Mouse (Mus musculus) liver, adult (tissue): ENCODE data around the gene Megf6.

Experiments used
- GATA4 ChIP-seq: IDR thresholded peaks from 2 replicates; pipeline ENCODE4 v1.6.1; 2014; ENCODE audit warnings: mild to moderate bottlenecking, low read length; ENCODE audit not compliant: insufficient replicate concordance

The Megf6 gene

DNA sequence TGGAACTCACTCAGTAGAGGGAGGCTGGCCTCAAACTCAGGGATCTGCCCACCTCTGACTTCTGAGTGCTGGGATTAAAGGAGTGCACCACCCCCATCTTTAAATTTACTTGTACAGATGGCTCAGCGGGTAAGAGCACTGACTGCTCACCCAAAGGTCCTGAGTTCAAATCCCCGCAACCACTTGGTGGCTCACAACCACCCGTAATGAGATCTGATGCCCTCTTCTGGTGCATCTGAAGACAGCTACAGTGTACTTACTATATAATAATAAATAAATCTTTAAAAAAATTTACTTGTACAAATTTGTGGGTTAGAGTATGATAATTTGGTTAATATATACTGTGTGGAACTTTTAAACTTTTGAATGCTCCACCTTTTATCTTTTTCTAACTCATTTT is 25.8 kb upstream of the Megf6 start:
- no peak for TF ChIP-seq GATA4

DNA sequence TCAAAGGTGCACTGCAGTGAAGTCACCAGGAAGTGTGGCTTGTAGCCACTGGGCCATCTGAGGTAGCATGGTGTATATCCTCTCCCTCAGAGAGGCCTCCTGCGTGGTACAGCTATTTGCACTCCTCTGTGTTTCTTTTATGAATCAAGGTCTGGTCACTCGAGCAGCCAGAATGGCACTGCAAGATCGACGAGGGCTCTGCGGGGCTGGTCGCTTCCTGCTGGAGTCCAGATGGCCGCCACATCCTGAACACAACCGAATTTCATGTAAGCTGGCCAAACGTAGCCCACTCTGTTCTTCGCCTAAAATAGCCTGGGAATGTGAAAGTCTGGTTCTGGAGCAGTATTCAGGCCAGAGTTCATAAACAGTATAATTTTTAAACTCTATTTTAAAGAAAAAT is 24.2 kb upstream of the Megf6 start:
- TF ChIP-seq GATA4 = no peak

DNA sequence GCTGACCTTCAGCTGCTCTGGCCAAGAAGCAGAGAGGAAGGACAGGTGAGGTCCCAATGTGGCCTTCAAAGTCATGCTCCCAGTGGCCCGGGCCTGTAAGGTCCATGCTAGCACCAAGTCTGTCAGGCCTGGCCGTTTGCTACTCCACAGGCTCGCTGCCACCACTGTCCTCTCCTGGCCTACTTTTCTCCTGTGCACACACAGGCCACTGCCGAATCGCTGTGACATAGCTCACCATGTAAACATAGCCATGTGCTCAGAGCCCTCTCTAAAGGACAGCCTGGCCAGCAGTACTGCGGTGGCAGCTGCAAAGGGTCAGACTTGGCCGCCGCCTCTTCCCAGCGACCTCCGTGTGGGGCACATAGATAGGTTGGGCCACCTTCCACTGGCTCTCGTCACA is 16.4 kb upstream of the Megf6 start:
- TF ChIP-seq GATA4 = no peak

DNA sequence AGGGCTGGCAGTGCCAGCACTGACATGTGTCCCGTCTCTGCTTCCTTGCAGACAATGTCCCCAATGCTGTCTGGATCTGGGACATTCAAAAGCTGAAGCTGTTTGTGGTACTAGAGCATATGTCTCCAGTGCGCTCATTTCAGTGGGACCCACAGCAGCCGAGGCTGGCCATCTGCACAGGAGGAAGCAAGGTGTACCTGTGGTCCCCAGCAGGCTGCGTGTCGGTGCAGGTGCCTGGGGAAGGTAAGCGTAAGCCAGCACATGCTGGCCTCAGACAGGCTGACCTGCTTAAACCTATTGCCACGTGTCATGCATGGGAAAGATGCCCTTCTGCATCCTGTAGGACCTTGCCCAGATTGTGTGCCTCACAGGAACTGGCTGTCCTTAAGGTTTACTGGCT is 14.5 kb upstream of the Megf6 start:
- TF ChIP-seq GATA4 = no peak

DNA sequence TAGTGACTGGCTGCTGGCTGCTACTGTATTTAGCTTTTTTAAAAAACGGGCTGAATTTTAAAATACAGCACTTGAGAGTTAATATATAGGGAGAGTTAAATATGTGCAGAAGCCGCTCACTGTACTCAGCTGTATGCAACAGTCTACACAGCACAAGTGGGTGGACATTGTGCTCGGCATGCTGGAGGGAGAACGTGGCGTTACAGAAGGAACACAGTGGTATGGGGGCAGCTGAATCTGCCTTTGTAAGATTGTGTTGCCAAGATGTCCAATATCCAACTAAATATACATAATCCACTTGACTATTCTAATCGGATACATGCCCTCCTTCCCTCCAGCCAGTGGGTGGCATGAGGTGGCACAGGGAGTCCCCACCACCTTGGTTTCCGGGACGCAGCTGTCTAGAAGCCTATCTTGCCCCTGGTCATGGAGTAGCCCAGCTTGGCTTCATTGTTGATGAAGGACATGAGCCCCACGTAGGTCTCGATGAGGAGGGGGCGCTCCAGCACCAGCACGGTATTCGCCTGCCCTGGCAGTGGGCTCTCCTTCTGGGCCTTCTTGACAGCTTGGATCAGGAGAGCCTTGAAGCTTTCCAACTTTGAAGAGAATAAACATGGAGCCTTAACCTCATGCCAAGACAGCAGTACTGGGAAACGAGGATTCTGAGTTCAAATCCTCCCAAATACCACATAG is 12.4 kb upstream of the Megf6 start:
- TF ChIP-seq GATA4 = no peak

DNA sequence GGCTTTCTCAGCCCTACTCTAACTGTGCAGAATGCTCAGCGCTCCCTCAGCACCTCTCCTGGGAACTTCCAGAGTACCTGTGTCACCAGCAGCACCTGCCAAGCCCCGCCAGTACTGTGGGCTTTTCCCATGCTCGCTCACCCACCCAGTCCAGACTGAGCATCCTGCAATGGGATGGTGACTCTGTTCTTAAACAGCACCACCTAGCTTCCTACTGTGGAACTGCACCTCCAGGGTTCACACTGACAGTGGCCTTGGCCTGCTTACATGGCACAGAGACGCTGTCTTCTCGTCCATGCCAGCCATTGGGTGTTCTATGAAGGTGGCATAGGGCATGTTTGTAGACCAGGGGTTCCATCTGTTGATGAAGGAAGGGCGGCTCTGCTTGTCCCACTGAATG is 11.5 kb upstream of the Megf6 start:
- TF ChIP-seq GATA4 = no peak

DNA sequence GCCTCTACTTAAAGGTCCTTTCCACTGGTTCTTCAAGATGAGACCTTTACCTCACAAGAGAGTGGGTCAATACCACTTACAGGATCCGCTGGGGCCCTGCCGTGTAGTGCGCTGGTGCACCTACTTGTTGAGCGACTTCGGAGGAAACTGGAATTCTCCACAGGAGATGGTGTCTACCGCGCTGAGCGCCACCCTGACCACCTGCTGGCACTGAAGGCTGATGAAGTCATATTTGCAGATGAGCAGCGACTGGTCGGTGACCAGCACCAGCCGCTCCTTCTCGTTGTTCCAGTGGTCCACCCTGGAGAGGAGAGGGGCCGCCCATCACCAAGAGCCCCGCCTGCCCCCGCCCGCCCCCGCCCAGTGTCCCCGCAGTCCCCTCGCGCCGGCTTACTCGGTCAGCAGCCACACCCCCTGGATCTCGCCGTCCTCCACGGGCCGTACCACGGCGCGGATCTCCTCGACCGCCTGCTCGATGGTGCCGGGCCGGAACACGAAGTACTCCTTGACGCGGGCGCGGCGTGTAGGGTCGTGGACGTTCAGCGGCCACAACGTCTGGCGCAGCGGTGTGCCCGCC is 10.5 kb upstream of the Megf6 start:
- TF ChIP-seq GATA4 = no peak

DNA sequence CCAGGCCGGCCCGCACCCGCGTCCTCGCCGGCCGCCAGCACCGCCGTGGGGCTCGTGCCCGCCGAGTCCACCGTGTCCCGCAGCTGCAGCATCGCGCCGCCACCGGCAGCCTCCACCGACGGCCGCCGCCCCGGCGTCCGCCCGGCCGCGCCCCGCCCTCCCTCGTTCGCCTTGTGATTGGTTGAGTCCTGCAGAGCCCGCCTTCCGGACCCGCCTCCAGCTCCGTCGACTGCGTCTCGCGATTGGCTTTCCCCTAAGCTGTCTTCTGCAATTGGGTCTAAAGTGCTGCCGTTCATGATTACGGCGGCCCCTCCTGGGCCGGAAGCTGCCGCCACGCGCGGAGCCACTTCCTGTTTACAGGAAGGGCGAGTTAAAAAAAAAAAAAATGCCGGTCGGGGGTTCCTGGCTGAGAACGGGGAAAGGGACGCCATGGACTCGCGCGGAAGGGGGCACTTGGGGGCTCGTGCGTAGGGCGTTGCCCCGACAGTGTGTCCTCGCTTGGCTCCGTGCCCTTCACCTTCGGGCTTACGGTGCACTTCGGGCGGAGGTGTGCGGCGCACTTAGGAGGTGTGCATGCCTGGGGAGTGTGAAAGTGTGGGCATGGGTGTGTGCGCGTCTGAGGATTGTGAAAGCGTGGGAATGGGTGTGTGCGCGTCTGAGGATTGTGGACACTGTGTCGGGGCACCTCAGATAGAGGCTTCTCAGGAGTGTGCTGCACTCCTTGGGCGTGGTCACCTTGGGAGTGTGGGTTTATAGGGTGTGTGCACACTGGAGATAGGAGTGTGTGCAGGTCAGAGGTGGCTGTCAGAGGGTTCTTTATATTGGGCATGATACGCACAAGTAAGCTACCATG is 9.8 kb upstream of the Megf6 start, which contains the start of gene Tprgl:
TSS of gene Tprgl (minus strand) at position 129 of the 853 bp plus-strand sequence.
- TF ChIP-seq GATA4 = peak; percentile 19; the same call in 1 of the 2 replicates

DNA sequence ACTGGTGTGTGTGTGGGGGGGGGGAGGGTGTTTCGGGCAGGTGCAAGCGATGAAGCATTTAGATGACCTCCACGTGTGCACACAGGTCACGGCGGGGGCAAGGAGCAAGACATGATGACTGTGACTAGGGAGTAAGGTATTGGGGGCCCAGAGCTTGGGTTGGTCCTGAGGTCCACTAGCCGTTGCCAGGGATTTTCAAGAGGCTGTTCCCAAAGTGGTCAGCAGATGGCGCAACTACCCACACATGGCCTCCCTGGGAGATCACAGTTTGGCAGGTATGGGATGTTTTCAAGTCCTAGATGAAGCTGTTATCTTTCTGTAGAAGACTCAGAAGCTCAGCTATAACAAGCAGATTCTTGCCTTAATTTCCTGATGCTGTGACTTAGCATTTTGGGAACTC is 7.2 kb upstream of the Megf6 start:
- TF ChIP-seq GATA4 = no peak

DNA sequence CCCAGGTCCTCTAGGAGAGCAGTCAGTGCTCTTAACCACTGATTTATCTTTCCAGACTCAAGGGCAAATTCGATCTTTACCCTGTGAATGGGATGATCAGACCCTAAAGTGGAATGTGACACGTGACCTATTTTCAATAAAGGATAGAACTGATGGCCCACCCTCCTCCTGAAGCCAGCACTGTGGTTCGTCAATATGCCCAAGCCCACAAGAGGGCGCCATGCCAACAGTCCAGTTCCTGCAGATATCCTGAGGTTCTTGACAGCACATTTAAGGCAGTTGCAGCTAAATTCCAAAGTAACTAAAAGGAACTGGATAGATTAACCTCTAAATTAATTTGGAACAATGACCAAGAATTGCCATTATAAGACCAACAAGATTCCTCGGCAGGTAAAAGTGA is 3.5 kb upstream of the Megf6 start:
- no peak for TF ChIP-seq GATA4

DNA sequence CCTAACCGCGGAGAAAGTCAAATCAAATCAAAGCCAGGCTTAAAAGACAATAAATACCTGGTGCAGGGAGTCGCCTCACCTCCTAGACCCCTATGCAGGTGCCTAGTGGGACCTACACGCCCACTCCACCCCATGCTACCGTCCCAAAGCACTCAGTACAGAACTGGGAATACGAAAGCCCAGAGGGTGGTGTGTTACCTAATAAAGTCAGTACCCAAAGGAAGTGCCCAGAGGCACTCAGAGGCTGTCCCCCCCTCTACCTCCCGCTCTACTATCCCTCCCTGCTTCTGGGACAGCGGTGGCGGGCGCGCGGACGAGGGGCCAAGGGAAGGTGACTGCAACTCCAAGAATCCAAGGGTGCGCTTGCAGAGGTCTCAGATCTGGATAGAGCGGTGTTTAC is 509 bp upstream of the Megf6 start:
- no peak for TF ChIP-seq GATA4

DNA sequence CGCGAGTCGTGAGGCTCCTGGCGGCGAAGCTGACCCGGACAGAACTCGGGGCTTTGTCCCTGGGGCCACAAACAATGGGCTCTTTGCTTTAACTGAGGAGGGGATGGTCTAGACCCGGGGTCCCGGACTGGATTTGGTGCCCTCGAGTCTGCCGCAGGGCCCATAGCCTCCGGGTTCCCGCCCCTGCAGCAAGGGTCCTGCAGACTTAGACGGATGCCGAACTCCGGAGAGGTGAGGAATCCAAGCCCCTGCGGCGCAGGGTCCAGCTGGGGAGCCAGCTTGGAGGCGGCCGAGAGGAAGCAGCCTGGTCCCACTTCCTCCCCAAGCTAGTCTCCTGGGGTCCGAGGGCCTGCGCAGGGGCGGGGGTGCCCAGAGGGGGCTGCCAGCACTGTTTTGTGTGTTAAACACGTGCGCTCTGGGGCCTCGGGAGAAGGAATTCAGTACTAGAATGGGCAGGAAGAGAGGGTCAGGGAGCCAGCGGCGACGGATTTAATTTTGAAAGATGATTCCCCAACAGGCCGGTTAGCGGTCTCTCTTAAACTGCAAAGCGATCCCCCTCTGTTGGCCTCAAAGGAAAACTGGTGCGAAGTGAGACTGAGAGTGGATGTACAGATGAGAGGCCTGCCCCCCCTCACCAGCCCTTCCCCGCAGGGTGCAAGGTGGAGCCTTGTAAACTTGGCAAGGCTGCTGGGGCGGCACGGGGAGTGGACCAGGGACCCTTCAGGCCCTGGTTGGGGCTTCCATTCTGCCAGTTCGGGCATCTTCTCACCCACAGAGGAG is 811 bp downstream of the Megf6 start:
- TF ChIP-seq GATA4 = no peak

DNA sequence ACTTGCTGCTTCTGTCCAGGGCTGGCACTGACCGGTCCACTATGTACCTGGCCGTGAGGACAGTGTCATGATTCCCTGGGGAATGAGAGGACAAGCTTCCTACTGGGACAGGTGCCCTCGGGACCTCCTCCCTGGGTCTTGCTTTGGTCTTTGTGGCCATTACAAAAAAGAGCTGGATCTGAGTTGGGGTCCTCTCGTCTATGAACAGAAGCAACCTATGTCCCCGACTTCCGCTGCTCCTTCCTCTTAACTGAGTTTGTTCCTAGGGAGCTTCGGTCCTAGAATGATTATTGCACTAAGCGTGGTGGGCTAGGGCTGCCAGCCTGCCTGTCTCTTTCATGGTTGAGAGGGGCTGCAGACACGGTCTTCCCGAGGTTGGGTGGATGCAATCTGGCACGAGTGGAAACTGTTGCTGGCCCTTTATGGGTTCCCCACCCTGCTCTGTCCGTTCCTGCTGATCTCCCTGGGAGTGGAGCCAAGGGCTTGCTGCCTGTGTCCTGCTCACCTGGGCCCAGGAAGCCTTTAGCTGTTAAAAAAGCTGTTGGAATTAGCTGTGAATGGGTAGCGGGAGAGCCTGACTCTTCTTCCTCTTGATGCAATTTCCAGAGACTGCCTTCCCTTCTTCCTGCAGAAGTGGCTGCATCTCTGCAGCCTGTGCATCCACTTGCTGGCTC is 1.5 kb downstream of the Megf6 start:
- no peak for TF ChIP-seq GATA4

DNA sequence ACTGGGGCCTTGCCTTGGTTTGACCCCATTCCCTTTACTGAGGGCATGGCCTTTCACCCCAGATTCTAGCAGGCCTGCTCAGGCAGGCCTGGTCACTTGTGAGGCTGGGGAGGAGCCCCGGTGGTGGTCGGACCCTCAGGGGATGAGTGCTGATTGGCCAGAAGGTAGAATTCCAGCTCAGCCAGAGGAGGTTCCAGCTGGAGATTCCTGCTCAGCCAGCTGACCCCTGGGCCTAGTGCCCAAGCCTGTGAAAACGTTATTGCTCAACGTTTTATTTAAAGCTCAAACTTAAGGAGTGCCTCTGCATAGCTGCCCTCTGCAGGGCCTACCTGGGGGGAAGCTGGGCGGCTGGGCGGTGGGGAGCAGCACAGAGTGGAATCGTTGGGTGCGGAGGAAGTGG is 6.7 kb downstream of the Megf6 start:
- TF ChIP-seq GATA4 = no peak

DNA sequence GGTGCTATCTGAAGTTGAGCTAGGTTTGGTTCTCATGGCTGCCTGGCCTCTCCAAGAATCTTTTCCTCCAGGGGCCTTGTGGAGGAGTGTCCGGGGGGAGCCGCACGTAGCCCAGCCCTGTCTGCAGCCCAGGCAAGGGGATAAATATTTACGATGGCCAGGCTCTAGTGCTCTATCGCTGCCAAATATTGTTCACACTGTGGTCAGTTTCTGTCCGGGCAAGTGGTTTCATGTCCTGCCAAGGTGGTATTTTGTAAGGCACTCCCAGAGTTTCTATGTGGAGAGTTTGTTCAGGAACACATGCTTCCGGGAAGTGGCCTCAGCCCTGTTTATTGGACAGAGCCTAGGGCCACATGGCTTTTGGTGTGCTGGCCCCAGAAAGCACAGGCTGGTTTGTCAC is 10.5 kb downstream of the Megf6 start:
- no peak for TF ChIP-seq GATA4
